Mouse (Mus musculus) cerebellum, adult 18-20 months (tissue): ENCODE results near the gene Col25a1.
A peak's percentile ranks its signal among the peaks of the same experiment; 100 is the strongest.

Experiments used
- DNase-seq, 2 experiments: peaks; one replicate each; pipeline ENCODE4 v3.0.0; 2021

Gene Col25a1

DNA sequence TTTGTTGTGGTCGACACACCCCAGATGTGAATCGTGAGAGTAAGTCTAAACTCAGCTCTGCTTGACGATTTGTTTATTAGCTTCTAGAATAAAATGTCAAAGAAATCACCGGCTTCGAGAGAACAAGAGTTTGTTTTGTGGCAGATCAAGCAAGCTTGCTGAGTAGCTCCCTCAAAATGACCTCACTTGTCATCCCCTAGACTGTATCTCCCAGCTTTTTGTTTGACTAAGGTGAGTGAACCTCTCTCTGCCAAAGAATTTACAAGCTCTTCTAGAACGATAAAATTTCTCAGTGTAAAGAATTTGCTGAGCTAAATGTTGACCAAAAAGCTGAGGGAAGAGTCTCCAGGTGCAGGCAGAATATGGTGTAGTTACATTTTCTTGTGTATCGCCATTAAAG lies 125.3 kb downstream of the Col25a1 start:
- DNase-seq, result no peak

DNA sequence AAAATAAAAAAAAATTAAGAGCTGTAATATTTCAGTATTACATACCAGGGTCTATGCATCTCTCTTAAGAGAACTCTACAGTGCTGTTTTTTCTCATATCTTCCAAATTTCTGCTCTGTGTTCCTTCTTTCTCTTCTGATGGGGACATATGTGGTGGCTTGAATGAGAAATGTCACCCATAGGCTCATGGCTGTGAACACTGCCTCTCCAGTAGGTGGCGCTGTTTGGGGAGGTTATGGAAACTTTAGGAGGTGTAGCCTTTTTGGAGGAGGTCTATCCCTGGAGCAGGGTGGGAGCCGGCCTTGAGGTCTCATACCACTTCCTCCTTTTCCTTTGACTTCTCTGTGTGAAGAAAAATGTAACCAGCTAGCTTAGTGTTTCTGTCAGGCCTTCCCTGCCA lies 128.4 kb downstream of the Col25a1 start:
- DNase-seq, result no peak

DNA sequence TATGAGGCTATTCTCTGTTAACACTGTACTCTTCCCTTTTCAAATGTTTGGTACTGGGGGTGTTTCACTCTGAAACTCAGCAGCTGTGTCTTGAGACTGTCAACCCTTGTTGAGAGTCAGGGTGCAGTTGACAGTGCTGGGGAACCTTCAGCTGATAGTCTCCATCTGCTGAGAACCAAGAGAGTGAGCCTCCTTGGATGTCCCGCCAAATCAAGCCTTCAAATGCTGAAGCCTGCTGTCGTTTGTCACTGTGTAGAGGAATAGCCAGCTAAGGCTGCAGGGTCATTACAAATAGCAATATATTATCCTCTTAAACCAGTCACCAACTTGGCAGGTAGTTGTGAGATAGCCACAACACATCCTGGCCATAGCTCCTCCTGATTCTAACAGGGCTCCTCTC lies 129.0 kb downstream of the Col25a1 start:
- no peak for DNase-seq

DNA sequence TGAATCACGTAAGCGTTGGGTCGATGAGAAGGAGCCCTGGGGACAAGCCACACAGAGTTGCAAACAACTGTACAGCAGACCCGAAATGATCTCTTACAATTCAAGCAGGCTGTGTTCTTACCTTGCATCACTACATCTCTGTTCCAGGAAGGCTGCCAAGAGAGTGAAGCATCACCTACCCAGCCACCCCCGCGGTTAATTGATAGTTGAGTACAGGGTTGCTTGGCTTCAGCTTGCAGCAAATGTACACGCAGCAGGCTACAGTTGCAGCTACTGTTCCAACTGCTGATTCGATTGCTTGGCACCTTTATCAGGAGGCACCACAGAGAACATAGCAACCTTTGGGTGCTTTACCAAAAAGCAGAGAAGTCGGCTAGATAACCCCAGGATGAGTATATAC lies 133.8 kb downstream of the Col25a1 start:
- DNase-seq, result no peak

DNA sequence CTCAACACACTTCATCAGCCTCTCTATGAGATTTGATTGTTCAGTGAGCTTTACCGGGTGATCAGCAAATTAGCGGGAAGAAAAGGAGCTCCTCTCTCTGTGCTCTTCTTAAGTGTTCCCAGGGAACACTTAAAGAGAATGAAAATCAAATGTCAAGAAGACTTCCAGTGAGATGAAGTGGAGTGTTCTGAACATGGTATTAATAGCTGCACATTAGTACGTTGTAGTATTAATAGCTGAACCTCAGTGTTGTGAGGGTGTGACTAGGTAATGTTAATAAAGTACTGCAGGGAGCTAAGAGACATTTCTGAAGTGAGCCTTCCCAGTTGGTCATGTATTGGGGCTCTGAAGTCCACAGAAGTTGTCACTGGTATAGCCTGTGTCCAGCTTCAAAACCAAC lies 139.2 kb downstream of the Col25a1 start:
- DNase-seq, result no peak

DNA sequence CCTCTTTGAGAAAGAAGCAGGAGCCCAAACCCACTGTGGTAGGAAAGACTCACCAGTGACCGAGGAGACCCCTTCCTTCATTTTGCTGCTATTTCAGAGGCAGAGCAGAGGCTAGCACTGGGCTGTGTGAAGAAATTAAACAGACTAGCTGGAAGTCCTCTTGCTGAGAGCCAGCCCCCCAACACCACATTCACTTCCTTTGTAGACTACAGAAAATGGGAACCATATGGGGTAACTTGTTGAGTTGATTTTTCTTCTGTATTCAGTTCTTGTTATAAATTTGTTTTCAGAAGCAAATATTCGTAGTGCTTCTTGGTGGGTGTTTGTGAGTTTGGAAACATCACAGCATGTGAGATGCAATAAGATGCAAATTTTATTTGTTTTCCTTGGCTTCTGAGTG lies 142.6 kb downstream of the Col25a1 start:
- no peak for DNase-seq

DNA sequence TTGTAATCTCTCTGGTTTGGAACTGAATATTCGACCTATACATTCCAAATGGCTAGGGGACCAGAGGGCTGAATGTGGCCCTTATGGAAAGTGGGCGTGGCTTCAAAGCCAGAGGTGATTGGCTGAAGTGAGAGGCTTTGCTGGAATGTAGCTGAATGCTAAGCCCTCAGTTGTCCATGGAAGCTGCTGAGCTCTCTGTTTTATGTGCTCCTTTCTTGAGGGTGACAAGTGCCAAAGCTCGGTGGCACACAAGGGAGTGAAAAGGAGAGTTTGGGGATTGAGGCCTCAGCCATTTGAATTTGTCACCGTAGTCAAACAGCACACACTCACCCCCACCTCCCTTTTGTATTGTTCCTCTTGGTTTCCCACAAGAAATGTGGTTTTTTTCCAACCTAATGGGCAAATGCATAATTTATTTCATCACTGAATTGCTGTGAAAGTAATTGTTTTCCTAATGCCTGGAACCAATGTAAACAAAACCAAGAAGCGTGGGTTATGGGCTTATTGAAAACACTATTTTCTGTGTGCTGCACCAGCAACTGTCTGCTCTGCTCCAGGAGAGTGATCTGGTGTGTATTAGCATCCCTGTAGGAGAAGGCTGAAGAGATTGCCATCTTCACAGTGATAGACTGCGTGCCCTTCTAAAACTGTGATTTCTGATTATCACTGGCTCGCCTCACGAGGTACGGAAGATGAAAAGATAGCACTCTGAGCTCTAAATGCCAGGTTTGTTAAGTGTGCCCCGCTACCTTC lies 147.2 kb downstream of the Col25a1 start:
- no peak for DNase-seq

DNA sequence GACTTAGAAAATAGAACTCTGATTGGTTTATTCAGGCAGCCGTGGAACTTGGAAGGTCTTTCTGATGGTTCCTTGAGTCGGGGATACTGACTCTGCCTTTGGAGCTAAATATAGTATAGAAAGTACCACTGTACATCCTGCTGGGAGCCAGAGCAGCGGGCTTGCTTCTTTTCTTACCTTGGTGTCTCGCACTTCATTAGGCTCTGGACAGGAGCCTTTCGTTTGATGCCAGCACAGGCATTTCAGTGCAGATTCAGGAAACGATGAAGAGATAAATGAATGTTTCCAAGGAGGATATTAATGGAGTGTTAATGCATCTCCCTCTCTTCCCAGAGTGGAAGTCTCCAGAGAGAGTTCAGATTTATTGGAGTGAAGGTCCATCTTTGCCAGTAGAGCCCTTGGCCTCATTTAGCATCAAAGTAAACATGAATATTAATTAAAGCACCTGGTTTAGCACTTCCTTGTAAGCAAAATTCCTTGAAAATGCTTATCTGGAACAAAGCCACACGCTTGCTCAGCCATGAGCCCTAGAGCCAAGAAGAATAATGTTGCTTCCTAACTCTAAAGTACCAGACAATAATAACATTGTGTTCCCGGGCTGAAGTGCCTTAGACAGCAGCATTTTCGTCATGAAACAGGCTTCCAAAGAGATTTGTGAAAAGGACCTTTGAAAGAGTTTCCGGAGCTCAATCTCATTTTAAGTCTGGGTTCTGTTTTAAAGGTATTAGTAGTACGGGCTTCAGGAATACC lies 151.9 kb downstream of the Col25a1 start:
- DNase-seq, result no peak

DNA sequence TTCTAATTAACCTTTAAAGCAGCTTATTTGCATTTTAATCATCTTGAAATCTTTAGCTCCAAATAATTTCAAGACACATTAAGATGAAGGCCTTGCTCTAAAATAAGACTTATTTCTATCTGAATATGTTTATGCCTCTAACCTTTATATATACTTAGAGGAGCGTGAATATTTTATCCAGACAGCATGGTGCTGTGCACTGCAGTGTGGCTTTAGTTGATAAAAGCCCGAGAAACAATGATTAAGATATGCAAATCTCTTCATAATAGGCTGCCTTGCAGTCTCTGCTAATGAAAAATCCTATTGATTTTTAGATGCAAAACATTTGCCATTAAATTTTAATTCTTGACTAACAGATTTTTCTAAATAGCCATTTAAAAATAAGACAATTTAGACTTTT lies 156.8 kb downstream of the Col25a1 start:
- no peak for DNase-seq

DNA sequence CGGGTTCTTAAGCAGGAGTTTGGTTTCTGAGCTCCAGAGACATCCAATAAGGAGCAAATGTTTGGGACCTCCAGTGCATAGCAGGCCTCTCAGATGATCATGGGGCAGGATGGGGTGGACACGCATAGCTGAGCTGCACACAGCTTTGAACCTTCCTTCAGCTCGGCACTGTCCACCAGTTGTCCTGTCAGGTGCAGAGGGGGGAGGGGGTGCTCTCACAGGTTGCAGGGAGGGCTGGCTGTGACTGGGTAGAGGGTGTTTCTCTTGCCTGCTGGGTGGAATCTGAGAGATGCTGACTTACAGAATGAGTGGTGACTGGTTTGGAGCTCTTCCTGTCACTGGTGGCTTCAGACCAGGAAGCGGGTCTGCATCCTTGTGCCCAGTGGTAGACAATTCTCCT lies 157.5 kb downstream of the Col25a1 start:
- no peak for DNase-seq

DNA sequence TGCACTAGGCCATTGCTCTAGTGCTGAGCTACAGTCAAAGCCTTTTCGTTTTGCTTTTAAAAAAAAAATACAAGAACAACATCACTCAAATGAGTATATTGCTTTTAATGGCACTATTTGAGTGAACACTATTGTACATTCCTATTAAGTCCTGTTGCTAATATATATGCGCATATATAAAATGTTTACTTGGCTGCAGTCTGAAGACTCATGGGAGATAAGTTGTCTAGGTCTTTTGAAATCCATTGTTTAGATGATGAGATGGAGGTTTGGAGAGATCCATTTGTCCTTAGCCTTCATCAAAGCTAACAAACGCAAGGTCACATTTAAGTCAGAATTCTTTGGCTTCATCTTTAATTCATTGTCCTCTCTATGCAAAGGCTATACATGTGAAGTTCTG lies 157.9 kb downstream of the Col25a1 start:
- no peak for DNase-seq

DNA sequence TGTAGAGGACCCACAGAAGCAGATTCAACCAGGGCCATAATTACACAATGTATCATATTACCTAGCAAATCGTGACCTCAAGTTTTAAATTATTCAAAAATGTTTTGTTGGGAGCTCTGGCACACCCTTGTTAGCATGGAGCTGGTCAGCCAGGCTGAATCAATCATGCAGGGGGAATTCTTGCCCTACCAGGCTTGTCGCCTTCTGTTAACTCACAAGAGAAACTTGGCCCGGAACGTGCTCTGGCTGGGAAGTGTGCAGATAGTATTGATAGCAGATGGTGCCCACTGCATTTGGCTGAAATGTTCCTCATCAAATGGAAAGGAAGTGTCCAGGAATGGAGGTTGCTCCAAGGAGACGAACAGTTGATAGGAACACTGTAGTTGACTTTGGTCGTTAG lies 158.9 kb downstream of the Col25a1 start:
- peak in 1 of 2 experiments; percentile 3 for DNase-seq

DNA sequence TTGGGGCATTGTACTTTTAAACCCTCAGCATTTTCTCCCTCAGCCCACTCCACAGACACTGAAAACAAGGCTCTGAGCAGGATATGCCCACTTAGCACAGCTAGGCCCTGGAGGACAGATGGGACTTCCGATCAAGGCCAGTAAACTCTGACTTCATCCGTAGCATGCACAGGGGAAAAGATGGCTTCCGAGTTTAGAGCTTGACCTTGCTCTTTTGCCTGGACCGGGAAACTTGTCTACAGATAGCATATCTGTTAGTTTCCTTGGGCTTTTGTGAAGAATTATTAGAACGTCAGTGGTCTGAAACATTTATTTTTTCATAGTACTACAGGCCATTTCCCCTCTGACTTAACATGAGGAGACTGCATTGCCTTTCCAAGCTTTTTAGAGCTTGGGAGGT lies 159.4 kb downstream of the Col25a1 start:
- no peak for DNase-seq

DNA sequence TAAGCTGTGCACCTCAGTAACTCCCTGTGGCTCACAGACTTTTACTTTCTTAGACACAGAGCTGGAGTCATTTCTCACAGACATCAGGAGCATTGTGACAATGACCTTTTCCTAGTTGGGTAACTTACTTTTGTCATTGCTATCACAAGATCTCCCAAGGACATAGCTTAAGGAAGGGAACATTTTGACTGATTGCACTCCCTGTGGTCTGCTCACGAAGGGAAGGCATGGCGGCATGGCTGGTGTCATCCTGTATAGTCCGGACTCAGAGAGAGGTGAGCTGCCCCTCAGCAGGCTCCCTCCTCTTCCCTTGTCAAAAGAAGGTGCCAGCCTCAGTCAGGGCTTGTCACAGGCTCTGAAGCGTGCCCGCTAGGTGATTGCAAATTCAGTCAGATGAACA lies 160.6 kb downstream of the Col25a1 start:
- DNase-seq, result no peak

DNA sequence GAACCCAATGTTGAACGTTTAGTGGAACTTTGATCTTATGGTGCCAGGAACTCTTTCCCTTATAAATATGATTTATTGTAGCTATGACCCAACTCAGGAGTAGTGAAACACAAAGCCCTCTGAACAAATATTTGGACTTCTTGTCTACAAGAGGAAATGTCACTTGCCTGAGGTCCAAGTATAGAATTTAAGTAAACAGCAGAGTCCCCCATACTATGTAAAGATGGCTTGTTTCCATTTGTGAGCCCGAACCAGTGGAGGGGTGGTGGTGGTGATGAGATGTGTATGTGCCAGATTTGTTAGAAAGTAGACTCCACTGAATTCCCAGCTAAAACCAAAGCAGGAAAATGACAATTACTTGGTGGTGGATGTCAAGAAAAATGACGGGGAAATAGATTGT lies 169.2 kb downstream of the Col25a1 start:
- DNase-seq, result no peak

DNA sequence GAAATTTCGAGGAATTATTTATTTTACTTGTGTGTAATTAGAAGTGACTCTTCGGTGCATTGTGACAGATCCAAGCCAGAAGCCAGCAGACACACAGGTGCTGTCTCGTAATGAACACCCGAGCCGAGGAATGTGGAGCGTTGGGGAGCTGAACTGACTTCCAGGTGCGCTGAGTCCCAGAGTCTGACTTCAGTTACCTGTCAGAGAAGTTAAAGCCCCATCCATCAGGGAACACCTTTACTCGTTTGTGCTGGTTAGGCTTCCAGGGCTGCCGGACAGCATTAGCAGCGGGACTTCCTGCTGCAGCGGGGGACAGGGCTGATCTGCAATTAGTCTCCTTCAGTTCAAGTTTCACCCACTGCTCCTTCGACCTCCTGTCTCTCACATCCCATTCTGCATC lies 172.3 kb downstream of the Col25a1 start:
- no peak for DNase-seq

DNA sequence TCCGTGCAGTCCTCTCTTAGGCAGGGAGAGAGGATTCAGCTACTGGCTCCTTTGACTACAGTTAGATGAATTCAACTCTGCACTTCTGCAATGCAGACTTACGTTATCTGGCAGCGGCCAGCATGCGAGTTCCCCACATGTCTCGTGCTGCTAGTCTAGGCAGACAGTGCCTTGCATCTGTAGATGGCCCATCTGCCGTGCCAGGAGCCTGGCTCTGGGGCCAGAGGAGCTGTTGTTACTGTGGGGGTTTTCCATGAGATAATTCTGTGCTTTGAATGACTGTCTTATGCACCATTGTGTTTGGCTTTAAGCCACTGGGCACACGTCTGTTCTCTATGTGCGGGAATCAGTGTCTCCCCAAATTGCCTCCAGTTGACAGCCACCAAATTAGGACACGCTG lies 173.5 kb downstream of the Col25a1 start:
- no peak for DNase-seq

DNA sequence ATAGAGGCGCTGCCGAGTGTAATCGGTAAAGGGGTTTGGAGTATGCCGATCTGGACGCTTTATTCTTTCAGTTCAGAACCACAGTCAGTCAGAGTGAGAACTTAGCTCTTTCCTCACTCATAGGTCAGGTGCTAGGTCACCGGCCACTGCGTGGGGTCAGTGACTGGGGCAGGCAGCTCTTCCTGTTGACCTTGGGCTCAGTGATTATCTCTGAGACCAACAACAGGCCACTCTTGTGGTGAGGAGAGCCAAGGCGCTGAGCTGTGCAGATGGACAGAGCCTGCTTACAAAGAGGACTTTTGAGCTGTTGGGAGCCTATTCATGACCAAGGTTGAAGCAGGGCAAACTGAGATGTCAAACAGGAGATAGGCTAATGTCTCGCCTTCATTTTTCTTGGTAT lies 174.4 kb downstream of the Col25a1 start:
- DNase-seq, result no peak

DNA sequence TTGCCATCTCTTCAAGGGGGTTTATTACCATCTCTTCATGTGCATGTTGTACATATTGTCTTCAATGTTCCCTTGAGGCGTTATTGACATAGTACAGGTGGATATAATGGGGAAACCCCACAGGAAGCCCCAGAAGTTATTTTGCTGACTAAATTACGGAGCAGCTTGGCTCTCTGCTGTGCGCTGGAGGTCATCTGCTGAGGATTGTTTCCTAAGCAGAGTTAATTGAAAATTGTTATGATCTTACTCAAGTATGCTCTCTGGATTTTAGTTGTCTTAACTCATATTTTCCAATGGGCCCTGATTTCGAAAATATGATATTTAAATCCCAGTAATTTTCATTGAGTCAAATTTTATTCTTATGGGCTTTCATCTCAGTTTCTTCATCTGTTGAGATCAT lies 178.0 kb downstream of the Col25a1 start:
- no peak for DNase-seq

DNA sequence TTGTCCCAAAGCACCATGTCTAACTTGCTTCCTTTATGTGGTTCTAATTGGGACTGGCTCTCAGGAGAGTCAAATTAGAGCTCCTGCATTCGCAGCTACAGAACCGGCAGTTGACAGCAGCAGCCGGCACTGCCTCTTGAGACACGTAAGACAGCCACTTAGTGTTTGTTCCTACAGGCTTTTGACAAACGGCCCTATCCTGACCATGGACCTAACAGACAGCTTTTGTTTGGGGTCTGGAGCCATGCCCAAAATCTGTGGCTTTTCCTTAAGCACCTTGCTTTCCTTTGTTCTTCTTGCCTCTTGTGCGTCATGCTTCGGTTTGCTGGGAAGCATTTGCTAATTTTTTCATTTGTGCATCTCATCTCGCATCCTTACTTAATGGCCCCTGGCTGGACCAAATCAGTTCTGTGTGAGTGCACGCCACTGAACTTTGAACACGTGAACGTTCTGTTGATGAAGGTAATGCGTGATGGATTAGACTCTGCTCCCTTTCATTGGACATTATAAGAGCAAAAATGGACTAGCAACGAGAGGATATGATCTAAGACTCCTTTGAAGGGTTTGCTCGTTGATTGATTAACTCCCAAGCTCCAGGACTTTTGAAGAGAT lies 179.5 kb downstream of the Col25a1 start:
- no peak for DNase-seq

DNA sequence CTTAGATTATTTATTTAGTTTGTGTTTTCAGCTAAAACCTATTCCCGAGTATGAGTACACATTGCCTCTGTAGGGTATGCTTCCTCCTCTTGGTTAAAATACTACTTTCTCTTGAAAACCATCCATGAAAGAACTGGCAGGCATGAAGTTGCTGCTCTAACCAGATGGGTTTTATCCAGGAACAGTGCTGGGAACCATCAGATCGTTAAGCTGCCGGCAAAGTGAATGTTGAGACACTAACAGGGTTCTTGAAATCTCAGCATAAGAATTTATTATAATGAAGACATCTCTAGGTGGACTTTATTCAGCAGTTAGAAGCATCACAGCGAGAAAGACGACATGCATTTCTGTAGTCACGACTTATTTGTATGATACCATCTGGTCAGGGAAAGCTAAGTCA lies 181.9 kb downstream of the Col25a1 start:
- DNase-seq, result no peak

DNA sequence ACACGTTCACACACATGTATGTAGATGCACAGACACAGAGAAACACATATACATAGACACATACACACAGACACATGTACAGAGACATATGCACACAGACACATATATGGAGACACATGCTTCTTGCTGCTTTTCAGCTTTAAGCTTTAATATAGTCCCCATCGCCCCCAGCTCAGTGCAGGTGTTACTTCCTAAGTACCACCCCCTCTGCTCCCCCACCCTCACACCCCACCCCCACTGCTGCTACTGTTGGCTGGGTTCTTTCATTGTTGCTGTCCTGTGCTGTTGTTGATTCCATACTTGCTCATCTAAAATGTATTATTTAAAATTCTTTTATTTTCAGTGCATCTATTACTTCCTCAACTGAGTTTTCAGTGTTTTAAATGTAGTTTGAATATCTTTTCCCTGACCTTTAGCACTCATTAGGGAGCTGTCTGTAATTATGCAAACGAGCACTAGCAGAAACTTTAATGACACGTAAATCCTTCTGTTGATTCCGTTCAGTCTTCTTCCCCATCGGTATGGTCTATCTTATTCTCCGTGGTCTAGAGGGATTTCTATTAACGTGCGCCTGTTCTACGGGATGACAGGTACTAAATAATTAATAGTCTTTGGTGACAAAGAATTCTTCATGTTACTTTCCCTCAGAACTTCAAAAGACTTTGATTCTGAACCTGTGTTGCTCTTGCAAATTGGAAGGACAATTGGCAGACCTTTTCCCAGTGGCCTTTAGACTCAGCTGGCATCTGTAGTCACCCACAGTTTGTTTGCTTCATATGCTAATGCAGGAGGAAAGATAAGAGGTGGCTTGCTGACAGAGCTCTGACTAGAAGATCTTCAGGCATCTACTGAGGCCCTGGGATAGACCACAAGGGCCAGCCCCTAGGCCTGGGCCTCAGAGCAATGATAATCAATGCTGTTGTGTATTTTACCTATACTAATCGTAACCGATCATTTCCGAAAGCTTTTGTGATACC lies 196.0 kb downstream of the Col25a1 start:
- DNase-seq, result no peak

DNA sequence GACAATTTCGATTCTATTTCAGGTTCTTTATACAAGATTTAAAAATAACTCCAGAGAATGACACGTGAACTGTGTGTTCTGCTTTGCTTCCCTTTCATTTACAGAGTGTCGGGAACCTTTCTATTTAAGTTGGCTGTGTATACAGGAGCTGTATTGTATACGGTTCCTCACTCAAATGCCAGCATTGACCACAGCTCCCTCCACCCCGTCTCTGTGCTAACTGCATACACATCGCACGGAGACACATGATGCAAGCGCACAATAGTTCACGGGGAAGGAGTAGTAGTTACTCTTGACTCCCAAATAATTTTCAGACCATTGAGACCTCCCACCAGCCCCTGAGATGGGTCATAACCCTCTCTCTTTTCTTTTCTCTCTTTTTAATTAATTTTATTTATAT lies 197.6 kb downstream of the Col25a1 start:
- DNase-seq, result no peak
